Mouse (Mus musculus) kidney, adult 18-20 months (tissue): Measurements from ENCODE around the gene Tex28.
"Not testable (repeated sequence)": the region's sequence is repeated elsewhere in the genome, so short reads cannot be mapped to it uniquely, and the experiment has no call there.

Experiments used
- DNase-seq: peaks from one replicate; pipeline ENCODE4 v3.0.0; 2021

Tex28 gene

DNA sequence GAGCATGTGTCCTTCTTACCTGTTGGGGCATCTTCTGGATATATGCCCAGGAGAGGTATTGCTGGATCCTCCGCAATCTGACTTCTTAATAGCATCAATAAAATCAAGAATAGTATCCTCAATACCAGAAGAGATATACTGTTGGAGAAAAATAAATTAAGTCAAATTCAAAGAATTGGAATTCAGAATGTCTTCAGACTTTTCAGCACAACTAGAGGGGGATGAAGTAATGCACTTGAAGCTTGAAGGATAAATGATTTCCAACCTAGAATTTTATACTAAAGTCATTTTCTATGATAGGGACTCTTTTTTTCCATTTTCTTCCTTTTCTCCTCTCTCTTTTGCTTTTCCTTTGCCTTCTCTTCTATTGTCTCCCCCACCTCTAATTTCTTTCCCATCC, at the start of gene Tex28:
TSS of gene Tex28 (minus strand) at position 101 of the 400 bp plus-strand sequence.
- no peak for DNase-seq

DNA sequence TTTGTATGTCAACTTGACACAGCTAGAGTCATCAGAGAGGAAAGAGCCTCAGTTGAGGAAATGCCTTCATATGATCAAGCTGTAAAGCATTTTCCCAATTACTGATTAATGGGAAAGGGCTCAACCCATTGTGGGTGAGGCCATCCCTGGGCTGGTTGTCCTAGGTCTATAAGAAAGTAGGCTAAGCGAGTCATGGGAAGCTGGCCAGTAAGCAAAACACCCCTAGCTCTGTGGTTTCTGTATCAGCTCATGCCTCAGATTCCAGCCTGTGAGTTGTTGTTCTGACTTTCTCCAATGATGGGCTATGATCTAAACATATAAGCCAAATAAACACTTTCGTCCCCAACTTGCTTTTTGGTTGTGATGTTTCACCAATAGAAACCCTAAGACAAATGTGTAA, 35.9 kb upstream of the Tex28 start:
- no peak for DNase-seq

DNA sequence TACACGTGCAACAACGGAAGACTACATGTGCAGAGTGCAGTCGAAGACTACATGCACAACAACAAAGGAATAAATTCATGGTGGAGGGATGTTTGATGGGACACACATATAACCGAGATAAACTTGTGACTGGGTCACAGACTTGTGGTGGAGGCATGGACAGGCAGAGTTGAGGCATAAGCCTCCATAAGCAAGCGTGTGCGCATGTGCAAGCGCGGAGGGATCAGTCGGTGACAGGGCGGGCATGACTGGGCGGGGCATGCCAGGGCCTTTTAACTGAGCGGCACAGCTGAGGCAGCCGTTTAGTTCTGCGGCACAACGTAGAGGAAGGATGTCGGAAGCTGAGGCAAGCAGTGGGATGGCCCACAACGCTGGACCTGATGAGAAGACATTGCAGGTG, 9.3 kb upstream of the Tex28 start, which contains the start of gene Tktl1:
TSS of gene Tktl1 (plus strand) at position 301 of the 400 bp plus-strand sequence.
- no peak for DNase-seq

DNA sequence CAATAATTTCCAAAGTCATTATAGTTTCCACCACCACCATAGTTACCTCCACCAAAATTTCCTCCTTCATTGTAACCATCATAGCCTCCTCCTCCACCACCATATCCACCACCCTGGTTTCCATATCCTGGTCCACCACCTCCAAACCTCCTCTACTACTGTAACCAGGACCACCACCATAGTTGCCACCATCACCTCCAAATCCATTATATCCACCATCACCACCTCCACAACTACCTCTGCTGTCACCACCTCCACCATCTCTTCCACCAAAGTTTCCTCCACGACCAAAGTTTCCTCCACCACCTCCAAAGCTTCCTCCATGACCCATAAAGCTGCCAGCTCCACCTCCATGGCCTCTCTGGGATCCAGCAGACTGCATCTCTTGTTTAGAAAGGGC, 32.4 kb downstream of the Tex28 start, which contains the start of gene Mecp2:
TSS of gene Mecp2 (minus strand) at position 101 of the 400 bp plus-strand sequence.
- not testable (repeated sequence) for DNase-seq

DNA sequence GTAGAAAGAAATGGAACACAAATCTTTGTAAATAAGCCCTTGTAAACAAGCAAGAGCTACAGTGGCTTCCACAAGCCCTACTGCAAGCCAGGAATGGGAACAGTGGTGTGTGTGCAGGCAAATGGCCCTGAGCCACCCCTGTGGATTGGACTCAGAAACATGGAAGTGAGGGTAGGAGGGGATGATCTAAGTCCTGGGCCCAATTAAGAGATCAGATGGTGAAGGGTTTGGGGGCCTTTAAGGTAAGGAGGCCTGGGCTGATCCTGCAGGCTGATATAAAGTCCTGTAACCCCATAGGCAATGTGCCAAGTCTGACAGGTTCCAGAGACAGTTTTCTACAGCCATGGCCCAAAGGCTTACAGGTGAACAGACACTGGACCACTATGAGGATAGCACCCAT, 40.5 kb downstream of the Tex28 start, which contains the start of gene Opn1mw:
TSS of gene Opn1mw (plus strand) at position 301 of the 400 bp plus-strand sequence.
- DNase-seq, result no peak

DNA sequence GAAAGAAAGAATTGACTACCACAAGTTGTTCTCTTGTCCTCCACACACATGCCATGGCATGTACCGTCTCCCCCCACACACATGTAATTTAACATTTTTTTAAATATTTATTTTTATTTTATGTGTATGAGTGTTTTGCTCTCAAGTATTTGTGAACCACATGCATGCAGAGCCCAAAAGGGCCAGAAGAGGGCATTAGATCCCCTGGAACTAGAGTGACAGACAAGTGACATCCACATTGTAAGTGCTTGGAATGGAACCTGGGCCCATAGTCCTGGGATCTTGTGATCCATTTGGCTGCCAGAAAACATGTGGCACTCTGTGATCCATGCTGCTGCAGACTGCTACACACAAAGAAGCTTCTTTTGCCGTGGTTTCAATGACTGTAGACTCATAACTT, 42.7 kb downstream of the Tex28 start:
- DNase-seq, result peak; percentile 31

DNA sequence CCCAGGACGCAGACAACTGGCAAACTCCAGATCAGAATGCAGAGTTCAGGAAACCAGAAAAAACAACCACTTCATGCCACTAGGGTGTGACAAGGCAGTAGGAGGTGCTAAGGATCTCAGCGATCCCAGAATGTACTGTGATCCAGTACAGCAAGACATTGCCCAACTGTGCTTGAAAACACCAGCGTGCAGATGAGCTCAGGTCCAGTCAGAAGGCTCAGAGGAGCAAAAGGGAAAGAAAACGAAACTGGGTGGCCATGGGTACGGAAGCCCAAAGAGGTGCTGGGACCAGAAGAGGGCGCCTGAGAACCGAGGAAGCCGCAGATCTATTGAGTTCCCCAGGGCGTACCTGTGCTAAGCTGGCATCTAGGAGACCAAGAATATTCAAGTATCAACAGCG, 52.1 kb downstream of the Tex28 start:
- peak; percentile 69 for DNase-seq

DNA sequence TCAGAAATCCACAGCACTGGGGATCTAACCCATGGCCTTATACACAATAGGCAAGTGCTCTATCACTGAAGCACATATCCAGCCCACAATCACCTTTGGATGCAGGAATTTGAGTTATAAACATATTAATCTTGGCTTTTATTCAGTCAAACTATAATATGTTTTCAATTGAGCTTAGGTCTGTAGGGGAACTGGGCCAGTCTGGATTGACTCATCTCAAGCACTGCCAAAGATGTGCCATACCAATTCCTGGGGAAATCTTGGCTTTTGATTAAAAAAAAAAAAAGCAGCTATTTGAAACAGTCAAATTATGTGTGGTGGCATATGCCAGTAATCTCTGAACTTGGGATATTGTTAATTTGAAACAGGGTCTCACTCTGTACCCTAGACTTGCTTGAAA, 53.6 kb downstream of the Tex28 start:
- no peak for DNase-seq

DNA sequence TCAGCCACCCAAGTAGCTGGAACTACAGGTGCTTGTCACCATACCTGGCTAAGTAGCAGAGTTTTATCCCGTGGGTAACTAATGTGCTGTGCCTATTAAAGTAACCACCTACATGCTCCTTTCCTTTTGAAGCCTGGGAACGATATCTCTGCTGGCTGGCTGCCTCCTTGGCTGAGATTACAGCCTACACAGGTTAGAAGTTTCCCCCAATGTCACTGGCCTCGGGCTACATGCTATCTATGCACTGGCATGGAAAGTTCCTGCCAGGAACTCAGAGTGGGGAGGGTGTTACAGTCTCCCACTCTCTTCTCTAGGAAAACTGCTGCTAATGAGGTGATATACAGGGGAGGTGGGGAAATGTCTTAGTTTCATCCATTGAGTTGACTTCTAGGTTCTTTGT, 58.9 kb downstream of the Tex28 start:
- DNase-seq, result no peak

DNA sequence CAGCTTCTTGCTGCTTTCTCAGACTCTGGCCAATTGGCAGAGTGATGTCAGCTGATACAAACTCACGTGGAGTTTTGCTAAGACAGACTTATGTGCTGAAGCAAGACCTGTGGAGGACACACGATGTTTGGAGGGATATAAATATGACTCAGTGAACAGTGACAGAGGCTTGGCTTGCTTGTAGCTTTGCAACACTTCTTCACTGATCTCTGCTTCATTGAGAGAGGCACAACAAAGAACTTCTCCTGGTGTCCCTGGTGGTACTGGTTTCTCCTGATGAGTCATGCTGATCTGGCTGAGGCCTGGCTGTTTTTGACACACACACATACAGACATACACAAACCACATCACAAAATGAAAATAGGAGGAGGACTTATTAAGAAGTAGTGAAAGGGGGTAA, 61.7 kb downstream of the Tex28 start:
- DNase-seq, result no peak

DNA sequence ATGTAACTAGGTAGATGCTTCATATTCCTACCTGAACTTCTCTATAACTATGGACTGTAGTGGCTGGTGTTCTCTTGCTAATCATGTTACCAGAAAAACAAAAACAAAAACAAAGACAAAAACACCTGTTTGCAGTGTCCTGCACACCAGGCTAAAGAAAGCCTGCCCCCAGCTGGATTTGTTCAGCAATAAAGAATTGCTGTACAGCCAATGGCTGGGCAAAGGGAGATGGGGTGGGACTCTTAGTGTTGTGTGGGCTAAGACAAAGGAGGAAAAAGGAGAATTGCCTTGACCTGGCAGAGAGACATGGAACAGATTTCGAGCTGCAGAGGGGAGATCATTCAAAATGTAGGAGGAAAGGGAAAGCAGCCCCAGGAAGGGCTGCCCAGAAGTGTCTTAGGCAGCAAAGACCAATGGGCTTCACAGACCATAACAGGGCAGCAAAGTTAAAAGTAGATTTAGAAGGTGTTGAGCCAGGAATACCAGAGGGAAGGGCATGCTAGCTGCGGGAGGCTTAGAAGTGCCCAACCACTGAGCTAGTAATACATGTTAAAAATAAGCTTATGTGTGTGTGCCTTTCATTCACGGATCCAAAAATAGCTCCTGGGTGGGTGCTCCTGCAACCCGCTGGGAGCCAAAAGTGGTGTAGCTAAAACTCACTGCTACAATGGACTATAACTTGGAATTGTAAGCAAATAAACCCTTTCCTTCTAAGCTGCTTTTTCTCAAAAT, 64.0 kb downstream of the Tex28 start:
- no peak for DNase-seq
